Mouse (Mus musculus): ENCODE measurements around the gene Fam189a2. TPM values are rescaled to one million over a fixed set of nuclear protein-coding genes. Genes with fewer than 3 reads are reported as not detected.
A peak's percentile ranks its signal among the peaks of the same experiment; 100 is the strongest.

Gene Fam189a2
- total and polyA plus RNA-seq, 2 experiments from 2014 or later: 8.3 to 98.9 TPM

DNA sequence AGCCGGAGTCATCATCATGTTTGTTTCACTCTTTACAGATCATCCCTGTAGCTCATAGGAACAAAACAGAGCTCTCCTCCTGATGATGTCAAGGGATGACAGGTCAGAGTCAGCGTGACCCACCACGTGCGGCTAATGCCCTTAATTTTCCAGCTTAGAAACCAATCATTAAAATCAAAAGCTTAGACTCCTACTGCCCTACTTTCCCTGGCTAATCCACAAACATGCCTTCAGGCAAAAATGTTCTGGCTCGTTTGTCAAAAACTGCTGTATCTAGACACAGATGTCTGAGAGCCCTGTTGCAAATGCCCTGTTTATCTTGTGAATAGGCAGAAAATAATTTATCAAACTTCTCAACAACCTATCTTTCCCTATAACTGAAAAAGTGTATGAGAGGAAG is 4.9 kb downstream of the Fam189a2 start:
- H3K9me3 ChIP-seq (replicated peaks; ENCODE audit: control insufficient read depth, low read length): no peaks in the 10 kb centered on the region
- peaks cover 36% of the 10 kb centered on the region for H3K4me1 ChIP-seq (ENCODE audit: control insufficient read depth, insufficient read depth)
- no peak for DNase-seq (ENCODE audit: low spot score)
- no peak for ATAC-seq (ENCODE audit: insufficient read depth, low read depth)
- H3K27ac ChIP-seq (ENCODE audit: low read depth): no peak overlapping the region
- H3K36me3 ChIP-seq (replicated peaks; ENCODE audit: control insufficient read depth, insufficient read depth, low read length): no peaks in the 10 kb centered on the region
- 77% methylated on average over 5 of the region's 5 CpGs for WGBS
- H3K27me3 ChIP-seq (ENCODE audit: control insufficient read depth, insufficient read depth, low read length): no peaks in the 10 kb centered on the region
- H3K9ac ChIP-seq (replicated peaks; ENCODE audit: low read depth, low read length): no peak overlapping the region
- no peak overlapping the region for H3K4me2 ChIP-seq (ENCODE audit: low read depth, low read length)
- H3K4me3 ChIP-seq (ENCODE audit: low read depth, low read length): no peak overlapping the region
- TF ChIP-seq CTCF (IDR thresholded peaks at IDR 0.05; ENCODE audit: low read depth) (no peak), EP300 (IDR thresholded peaks at IDR 0.05; ENCODE audit: low read depth) (no peak)

DNA sequence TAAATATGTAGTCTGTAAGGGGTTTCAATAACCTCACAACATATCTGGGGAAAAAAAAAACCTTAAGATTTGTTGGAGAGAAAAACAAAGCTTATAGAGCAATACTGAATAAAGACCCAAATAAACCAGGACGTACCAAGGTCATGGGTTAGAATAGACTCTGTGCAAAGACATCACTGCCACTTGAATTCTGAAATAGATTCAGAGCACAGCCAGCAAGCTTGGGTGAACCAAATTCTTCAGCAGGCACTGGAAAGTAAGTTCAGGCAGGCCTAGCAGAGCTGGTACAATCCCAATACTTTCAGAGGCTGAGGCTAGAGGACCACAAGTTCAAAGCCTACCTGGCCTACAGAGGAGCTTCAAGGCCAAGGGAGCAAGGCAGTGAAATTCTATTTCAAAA is 6.2 kb downstream of the Fam189a2 start:
- TF ChIP-seq EP300 (IDR thresholded peaks at IDR 0.05; ENCODE audit: low read depth): no peak
- no peak for TF ChIP-seq CTCF (IDR thresholded peaks at IDR 0.05; ENCODE audit: low read depth)
- no peak overlapping the region for H3K4me3 ChIP-seq (ENCODE audit: low read depth, low read length)
- WGBS: 38% methylated on average over 1 of the region's 1 CpGs
- DNase-seq (ENCODE audit: low spot score): peak; percentile 55
- no peak overlapping the region; the same call in 1 of the 2 replicates for H3K9ac ChIP-seq (replicated peaks; ENCODE audit: low read depth, low read length)
- no peaks in the 10 kb centered on the region for H3K9me3 ChIP-seq (replicated peaks; ENCODE audit: control insufficient read depth, low read length)
- no peaks in the 10 kb centered on the region for H3K36me3 ChIP-seq (replicated peaks; ENCODE audit: control insufficient read depth, insufficient read depth, low read length)
- H3K4me2 ChIP-seq (ENCODE audit: low read depth, low read length): peak overlapping the region; percentile 20; the same call in 1 of the 2 replicates
- ATAC-seq (ENCODE audit: insufficient read depth, low read depth): peak; percentile 60
- H3K4me1 ChIP-seq (ENCODE audit: control insufficient read depth, insufficient read depth): peaks cover 36% of the 10 kb centered on the region
- H3K27ac ChIP-seq (ENCODE audit: low read depth): peak overlapping the region; percentile 87
- no peaks in the 10 kb centered on the region for H3K27me3 ChIP-seq (ENCODE audit: control insufficient read depth, insufficient read depth, low read length)

DNA sequence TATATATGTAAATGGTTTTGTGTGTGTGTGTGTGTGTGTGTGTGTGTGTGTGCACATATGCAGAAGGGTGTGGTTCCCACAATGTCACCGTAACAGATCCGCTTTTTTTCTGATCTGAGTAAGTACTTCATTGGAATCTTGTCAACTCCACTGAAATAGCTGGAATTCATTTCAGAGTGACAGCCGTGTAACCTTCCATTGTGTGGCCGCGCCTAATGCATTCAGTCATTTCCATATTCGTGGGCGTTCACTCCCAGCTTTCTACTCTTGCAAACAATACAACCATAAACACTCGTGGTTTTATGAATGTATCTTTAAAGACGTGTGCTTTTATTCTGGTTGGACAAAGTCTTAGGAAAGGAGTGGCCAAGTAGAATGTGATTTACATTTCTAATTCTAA is 6.7 kb downstream of the Fam189a2 start:
- 0 out of 2 replicates have a peak, but pooled peaks have one; percentile 39 for ATAC-seq (ENCODE audit: insufficient read depth, low read depth)

DNA sequence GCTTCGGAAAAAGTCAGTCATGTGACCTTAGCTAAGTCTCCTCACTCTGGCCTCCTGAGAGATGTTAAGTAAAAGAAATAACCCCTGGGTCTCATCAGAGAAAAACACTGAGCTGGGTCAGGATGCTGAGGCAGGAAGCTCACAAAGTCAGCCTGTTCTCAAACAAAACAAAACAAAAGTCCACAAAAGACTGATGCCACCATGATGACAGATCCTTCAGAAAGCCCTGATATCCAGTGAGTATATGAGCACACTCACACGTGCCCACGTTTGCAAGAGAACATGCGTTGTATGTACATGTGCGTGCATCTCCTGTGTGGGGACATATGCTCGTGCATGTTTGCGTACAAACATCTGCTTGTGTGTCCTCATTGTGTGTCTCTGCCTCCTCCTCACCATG is 7.5 kb downstream of the Fam189a2 start:
- no peak for DNase-seq (ENCODE audit: low spot score)
- H3K9me3 ChIP-seq (replicated peaks; ENCODE audit: control insufficient read depth, low read length): no peaks in the 10 kb centered on the region
- no peak overlapping the region for H3K4me3 ChIP-seq (ENCODE audit: low read depth, low read length)
- no peak for ATAC-seq (ENCODE audit: insufficient read depth, low read depth)
- 0 out of 2 replicates have a peak, but pooled peaks cover 7% of the 10 kb centered on the region for H3K36me3 ChIP-seq (replicated peaks; ENCODE audit: control insufficient read depth, insufficient read depth, low read length)
- H3K4me2 ChIP-seq (ENCODE audit: low read depth, low read length): no peak overlapping the region
- no peak overlapping the region for H3K9ac ChIP-seq (replicated peaks; ENCODE audit: low read depth, low read length)
- H3K4me1 ChIP-seq (ENCODE audit: control insufficient read depth, insufficient read depth): peaks cover 39% of the 10 kb centered on the region
- H3K27ac ChIP-seq (ENCODE audit: low read depth): peak overlapping the region; percentile 87
- no peaks in the 10 kb centered on the region for H3K27me3 ChIP-seq (ENCODE audit: control insufficient read depth, insufficient read depth, low read length)
- TF ChIP-seq CTCF (IDR thresholded peaks at IDR 0.05; ENCODE audit: low read depth) (no peak), EP300 (IDR thresholded peaks at IDR 0.05; ENCODE audit: low read depth) (no peak)
- 74% methylated on average over 7 of the region's 7 CpGs for WGBS

More for the DNA sequence above, 6.7 kb downstream of the Fam189a2 start:
- TF ChIP-seq EP300 (IDR thresholded peaks at IDR 0.05; ENCODE audit: low read depth) (no peak), CTCF (IDR thresholded peaks at IDR 0.05; ENCODE audit: low read depth) (no peak)
- 37% methylated on average over 9 of the region's 9 CpGs for WGBS
- H3K4me3 ChIP-seq (ENCODE audit: low read depth, low read length): no peak overlapping the region
- H3K4me2 ChIP-seq (ENCODE audit: low read depth, low read length): no peak overlapping the region
- H3K36me3 ChIP-seq (replicated peaks; ENCODE audit: control insufficient read depth, insufficient read depth, low read length): 0 out of 2 replicates have a peak, but pooled peaks cover 2% of the 10 kb centered on the region
- H3K9me3 ChIP-seq (replicated peaks; ENCODE audit: control insufficient read depth, low read length): no peaks in the 10 kb centered on the region
- peak overlapping the region; percentile 87 for H3K27ac ChIP-seq (ENCODE audit: low read depth)
- H3K4me1 ChIP-seq (ENCODE audit: control insufficient read depth, insufficient read depth): peaks cover 36% of the 10 kb centered on the region
- peak; percentile 58 for DNase-seq (ENCODE audit: low spot score)
- H3K27me3 ChIP-seq (ENCODE audit: control insufficient read depth, insufficient read depth, low read length): no peaks in the 10 kb centered on the region
- H3K9ac ChIP-seq (replicated peaks; ENCODE audit: low read depth, low read length): no peak overlapping the region

DNA sequence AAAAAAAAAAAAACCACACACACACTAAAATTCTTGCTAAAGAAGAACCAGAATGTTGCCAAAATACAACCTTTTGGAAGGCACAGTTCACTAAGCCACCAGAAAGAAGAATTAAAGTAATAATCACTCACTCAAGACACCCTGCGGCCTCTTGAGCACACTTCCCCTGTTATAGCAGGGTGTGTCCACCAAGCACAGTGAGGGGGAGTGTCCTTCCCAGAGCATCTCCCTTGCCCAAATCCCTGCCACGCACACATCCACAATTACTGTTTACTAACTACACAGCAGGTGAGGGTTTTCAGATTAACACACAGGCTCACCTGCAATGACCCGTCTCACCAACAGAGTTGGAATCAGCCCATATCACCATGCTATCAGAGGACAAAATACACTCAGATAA is 8.0 kb downstream of the Fam189a2 start:
- TF ChIP-seq CTCF (IDR thresholded peaks at IDR 0.05; ENCODE audit: low read depth) (no peak), EP300 (IDR thresholded peaks at IDR 0.05; ENCODE audit: low read depth) (no peak)
- H3K27me3 ChIP-seq (ENCODE audit: control insufficient read depth, insufficient read depth, low read length): no peaks in the 10 kb centered on the region
- 0 out of 2 replicates have a peak overlapping the region, but pooled peaks have one; percentile 87 for H3K27ac ChIP-seq (ENCODE audit: low read depth)
- H3K36me3 ChIP-seq (replicated peaks; ENCODE audit: control insufficient read depth, insufficient read depth, low read length): 0 out of 2 replicates have a peak, but pooled peaks cover 7% of the 10 kb centered on the region
- ATAC-seq (ENCODE audit: insufficient read depth, low read depth) (no peak), DNase-seq (ENCODE audit: low spot score) (no peak)
- H3K9ac ChIP-seq (replicated peaks; ENCODE audit: low read depth, low read length): no peak overlapping the region
- no peaks in the 10 kb centered on the region for H3K9me3 ChIP-seq (replicated peaks; ENCODE audit: control insufficient read depth, low read length)
- H3K4me1 ChIP-seq (ENCODE audit: control insufficient read depth, insufficient read depth): peaks cover 39% of the 10 kb centered on the region
- no peak overlapping the region for H3K4me3 ChIP-seq (ENCODE audit: low read depth, low read length)
- 54% methylated on average over 3 of the region's 3 CpGs for WGBS
- H3K4me2 ChIP-seq (ENCODE audit: low read depth, low read length): no peak overlapping the region

DNA sequence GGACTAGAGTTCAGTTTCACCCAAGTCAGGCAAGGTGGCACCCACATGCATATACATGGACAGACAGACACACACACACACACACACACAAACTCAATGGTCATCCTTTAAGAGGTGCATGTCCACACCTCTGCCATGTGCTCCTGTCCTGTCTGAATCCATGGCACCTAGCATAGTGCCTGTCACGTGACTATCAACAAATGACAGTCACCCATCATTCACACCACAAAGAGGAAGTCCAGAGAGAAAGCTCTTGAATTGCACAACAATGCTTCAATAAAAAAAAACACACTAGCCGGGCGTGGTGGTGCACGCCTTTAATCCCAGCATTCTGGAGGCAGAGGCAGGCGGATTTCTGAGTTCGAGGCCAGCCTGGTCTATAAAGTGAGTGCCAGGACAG is 8.5 kb downstream of the Fam189a2 start:
- Histone ChIP-seq H3K36me3 (replicated peaks; ENCODE audit: control insufficient read depth, insufficient read depth, low read length) (0 out of 2 replicates have a peak, but pooled peaks cover 7% of the 10 kb centered on the region), H3K9me3 (replicated peaks; ENCODE audit: control insufficient read depth, low read length) (no peaks in the 10 kb centered on the region), H3K4me1 (ENCODE audit: control insufficient read depth, insufficient read depth) (peaks cover 43% of the 10 kb centered on the region), H3K4me2 (ENCODE audit: low read depth, low read length) (no peak overlapping the region), H3K4me3 (ENCODE audit: low read depth, low read length) (no peak overlapping the region), H3K9ac (replicated peaks; ENCODE audit: low read depth, low read length) (no peak overlapping the region), H3K27me3 (ENCODE audit: control insufficient read depth, insufficient read depth, low read length) (no peaks in the 10 kb centered on the region), H3K27ac (ENCODE audit: low read depth) (no peak overlapping the region)
- TF ChIP-seq EP300 (IDR thresholded peaks at IDR 0.05; ENCODE audit: low read depth) (no peak), CTCF (IDR thresholded peaks at IDR 0.05; ENCODE audit: low read depth) (no peak)
- WGBS: 88% methylated on average over 6 of the region's 6 CpGs
- DNase-seq (ENCODE audit: low spot score) (no peak), ATAC-seq (ENCODE audit: insufficient read depth, low read depth) (no peak)

All from heart, postnatal 0 days (tissue).